Mouse (Mus musculus): ENCODE data around the gene Otub1.

DNA sequence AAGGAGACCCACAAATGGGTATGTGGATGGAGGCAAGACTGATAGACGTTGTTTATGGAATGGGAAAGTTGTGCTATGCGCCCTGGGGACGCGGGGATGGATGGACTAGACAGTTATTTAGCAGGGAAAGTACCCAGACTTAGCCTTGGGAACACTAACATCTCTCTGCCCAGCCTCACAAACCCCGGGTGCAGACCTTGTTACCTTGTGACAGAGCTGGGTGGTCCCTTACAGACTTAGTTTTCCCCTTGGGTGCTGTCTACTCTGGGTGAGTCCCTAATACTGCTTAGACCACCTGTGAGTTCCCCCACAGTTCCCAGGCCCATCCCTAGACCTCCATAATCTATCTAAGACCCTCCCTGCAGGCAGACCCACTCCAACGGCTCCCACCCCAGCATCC lies 39.3 kb downstream of the Otub1 start:
- TF ChIP-seq TAL1 (conservative IDR thresholded peaks at IDR 0.05; ENCODE audit: low read depth, low read length): no peak
- no peak for TF ChIP-seq CTCF (IDR thresholded peaks at IDR 0.05; ENCODE audit: low read depth, low read length)
- no peak for TF ChIP-seq GATA2 (IDR thresholded peaks at IDR 0.05; ENCODE audit: borderline replicate concordance, low read depth, low read length)

All from G1E (cell line).